Mouse (Mus musculus) C2C12 (cell line): ENCODE data around the gene Smchd1. TPM values are rescaled to one million over a fixed set of nuclear protein-coding genes. Genes with fewer than 3 reads are reported as not detected.
"Not testable (repeated sequence)": the region's sequence is repeated elsewhere in the genome, so short reads cannot be mapped to it uniquely, and the experiment has no call there.

Source experiments
- H3K27me3 ChIP-seq: one replicate; pipeline ENCODE4 v1.6.1; 2011; ENCODE audit not compliant: control insufficient read depth, insufficient read depth, insufficient read length
- H3K36me3 ChIP-seq: one replicate; pipeline ENCODE4 v1.6.1; 2011; ENCODE audit not compliant: control insufficient read depth, insufficient read depth
- H3K4me3 ChIP-seq: one replicate; pipeline ENCODE4 v1.5.1; 2011; ENCODE audit warnings: mild to moderate bottlenecking, control low read depth; ENCODE audit not compliant: poor library complexity, insufficient read depth, severe bottlenecking
- H3K79me2 ChIP-seq: one replicate; pipeline ENCODE4 v1.6.1; 2011; ENCODE audit not compliant: control insufficient read depth, insufficient read depth
- H3K79me3 ChIP-seq: one replicate; pipeline ENCODE4 v1.6.1; 2011; ENCODE audit warnings: low read depth, control low read depth
- H3ac ChIP-seq: one replicate; pipeline ENCODE3; 2011; ENCODE audit warnings: low read depth; ENCODE audit not compliant: control insufficient read depth, insufficient read length
- CEBPB ChIP-seq: IDR thresholded peaks from one replicate; pipeline ENCODE4 v1.6.1; 2011; ENCODE audit warnings: low read depth, mild to moderate bottlenecking, control low read depth, moderate library complexity
- CTCF ChIP-seq: IDR thresholded peaks from one replicate; pipeline ENCODE4 v1.5.1; 2011; ENCODE audit not compliant: control insufficient read depth, insufficient read depth, insufficient read length
- FOSL1 ChIP-seq: IDR thresholded peaks from one replicate; pipeline ENCODE4 v1.8.0; 2011; ENCODE audit warnings: mild to moderate bottlenecking, low read length; ENCODE audit not compliant: poor library complexity, insufficient read depth, severe bottlenecking
- MAX ChIP-seq: IDR thresholded peaks from one replicate; pipeline ENCODE4 v1.6.1; 2011; ENCODE audit warnings: mild to moderate bottlenecking, control low read depth
- MYOD1 ChIP-seq: IDR thresholded peaks from one replicate; pipeline ENCODE4 v1.6.1; 2011; ENCODE audit warnings: low read depth; ENCODE audit not compliant: control insufficient read depth, insufficient read length
- MYOG ChIP-seq: IDR thresholded peaks from one replicate; pipeline ENCODE4 v1.6.1; 2011; ENCODE audit not compliant: control insufficient read depth, insufficient read length; ENCODE audit errors: extremely low read depth
- USF1 ChIP-seq: IDR thresholded peaks from one replicate; pipeline ENCODE4 v1.6.1; 2011; ENCODE audit warnings: low read depth, mild to moderate bottlenecking, control low read depth, moderate library complexity
- polyA plus RNA-seq: library from polyadenylated mRNA; unstranded; fragments of >200 nt; fragmentation: generic; extraction: Trizol; gene quantifications from one replicate; pipeline ENCODE4 v1.2.1, GENCODE M21; 2012; ENCODE audit warnings: missing spikeins

Gene Smchd1
- polyA plus RNA-seq, 1 experiment, result 12.7 TPM

GRCm38 (mm10) chr17:71443273-71443672 is 31.9 kb downstream of the Smchd1 start:
- H3K79me3 ChIP-seq, result peaks cover 11% of the 10 kb centered on the region
- H3ac ChIP-seq, result no peak overlapping the region
- H3K27me3 ChIP-seq, result no peaks in the 10 kb centered on the region
- H3K36me3 ChIP-seq, result peaks cover 71% of the 10 kb centered on the region
- no peak overlapping the region for H3K4me3 ChIP-seq
- no peak for TF ChIP-seq MYOG
- TF ChIP-seq CTCF, result no peak
- no peak for TF ChIP-seq FOSL1
- no peak for TF ChIP-seq MAX
- no peak for TF ChIP-seq MYOD1
- TF ChIP-seq USF1, result no peak
- TF ChIP-seq CEBPB, result no peak
- H3K79me2 ChIP-seq, result peaks cover 40% of the 10 kb centered on the region

DNA sequence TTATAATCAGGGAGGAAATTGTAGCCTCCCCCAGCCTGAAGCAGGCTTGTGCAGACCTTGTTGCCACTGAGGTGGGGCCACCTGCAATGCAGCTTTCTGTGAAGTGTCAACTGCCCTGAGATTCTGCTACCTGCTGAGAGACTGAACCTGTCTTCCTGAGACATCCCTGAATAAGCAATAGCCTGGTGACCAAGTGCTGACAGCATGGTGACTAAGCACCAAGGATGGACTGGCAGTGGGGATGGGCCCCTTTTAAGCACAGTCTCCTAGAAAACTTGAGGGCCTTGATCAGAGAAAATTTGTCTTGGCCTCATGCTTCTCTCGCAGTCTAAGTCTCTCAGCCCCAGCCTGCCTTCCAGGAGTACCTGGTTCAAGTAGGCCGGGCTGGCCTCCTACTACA is 52.6 kb downstream of the Smchd1 start:
- H3K36me3 ChIP-seq, result peaks cover 64% of the 10 kb centered on the region
- H3K79me3 ChIP-seq, H3K27me3 ChIP-seq, H3K79me2 ChIP-seq, H3ac ChIP-seq, H3K4me3 ChIP-seq: not testable (repeated sequence)

DNA sequence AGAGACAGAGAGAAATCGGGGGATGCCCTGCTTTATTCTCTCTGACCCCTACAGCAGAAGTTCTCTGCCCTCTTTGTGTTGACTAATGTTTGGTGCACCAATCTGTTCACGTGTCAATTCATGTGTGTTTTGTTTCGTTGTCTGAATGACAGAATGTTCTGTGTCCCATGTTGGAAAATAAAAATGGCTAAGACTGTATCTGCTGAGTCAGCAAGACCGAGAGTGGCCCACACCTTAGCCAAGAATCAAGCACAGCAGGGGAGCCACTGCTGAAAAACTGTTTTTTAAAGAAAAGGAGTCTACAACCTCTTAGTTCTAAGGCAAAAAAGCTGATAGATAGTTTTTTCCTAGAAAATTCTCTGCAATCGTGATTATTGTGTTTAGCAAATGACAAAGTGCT is 55.7 kb downstream of the Smchd1 start:
- H3K36me3 ChIP-seq, result peaks cover 65% of the 10 kb centered on the region

GRCm38 (mm10) chr17:71417008-71417407 is 58.1 kb downstream of the Smchd1 start:
- Histone ChIP-seq H3K4me3 (no peak overlapping the region), H3K79me3 (no peaks in the 10 kb centered on the region), H3K79me2 (no peaks in the 10 kb centered on the region), H3ac (no peak overlapping the region), H3K27me3 (no peaks in the 10 kb centered on the region), H3K36me3 (peaks cover 68% of the 10 kb centered on the region)
- TF ChIP-seq CEBPB (no peak), FOSL1 (no peak), MYOG (no peak), MYOD1 (no peak), CTCF (no peak), MAX (no peak), USF1 (no peak)

More for the DNA sequence above, 55.7 kb downstream of the Smchd1 start:
- H3K27me3 ChIP-seq, H3ac ChIP-seq, H3K79me3 ChIP-seq, H3K4me3 ChIP-seq, H3K79me2 ChIP-seq: not testable (repeated sequence)

DNA sequence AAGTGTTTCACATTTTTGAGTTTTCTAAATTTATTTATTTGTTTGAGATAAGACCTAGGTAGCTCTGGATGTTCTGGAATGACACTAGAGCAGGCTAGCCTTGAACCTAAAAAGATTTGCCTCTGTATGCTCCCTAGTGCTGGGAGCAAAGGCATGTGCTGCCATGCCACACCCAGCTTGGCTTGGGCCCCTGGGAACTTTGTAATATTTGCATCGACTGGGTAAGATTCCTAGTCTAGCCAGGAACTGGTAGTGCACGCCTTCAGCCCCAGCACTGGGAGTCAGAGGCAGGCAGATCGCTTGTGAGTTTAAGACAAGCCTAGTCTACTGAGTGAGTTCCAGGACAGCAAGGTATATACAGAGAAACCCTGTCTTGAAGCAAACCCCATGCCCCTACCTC is 87.7 kb downstream of the Smchd1 start:
- no peak overlapping the region for H3K4me3 ChIP-seq
- H3K36me3 ChIP-seq, result peaks cover 41% of the 10 kb centered on the region
- TF ChIP-seq CTCF, result no peak
- H3K79me2 ChIP-seq, result no peaks in the 10 kb centered on the region
- no peaks in the 10 kb centered on the region for H3K79me3 ChIP-seq
- no peaks in the 10 kb centered on the region for H3K27me3 ChIP-seq
- no peak overlapping the region for H3ac ChIP-seq

GRCm38 (mm10) chr17:71380346-71380745 is 94.8 kb downstream of the Smchd1 start:
- Histone ChIP-seq H3K79me3 (no peaks in the 10 kb centered on the region), H3K79me2 (no peaks in the 10 kb centered on the region), H3K36me3 (peaks cover 50% of the 10 kb centered on the region), H3K4me3 (no peak overlapping the region), H3ac (no peak overlapping the region), H3K27me3 (no peaks in the 10 kb centered on the region)
- no peak for TF ChIP-seq MAX

GRCm38 (mm10) chr17:71377901-71378300 is 97.2 kb downstream of the Smchd1 start:
- Histone ChIP-seq H3K79me2 (no peaks in the 10 kb centered on the region), H3K36me3 (peaks cover 55% of the 10 kb centered on the region), H3K4me3 (no peak overlapping the region), H3K79me3 (no peaks in the 10 kb centered on the region), H3K27me3 (no peaks in the 10 kb centered on the region), H3ac (no peak overlapping the region)
- TF ChIP-seq MAX (no peak), USF1 (no peak), MYOD1 (no peak), CEBPB (no peak), FOSL1 (no peak), CTCF (no peak), MYOG (no peak)
